Mouse (Mus musculus) hindbrain, embryonic 14.5 days (tissue): ENCODE measurements around the gene Setdb2. TPM values are rescaled to one million over a fixed set of nuclear protein-coding genes. Genes with fewer than 3 reads are reported as not detected.
"Not testable (repeated sequence)": the region's sequence is repeated elsewhere in the genome, so short reads cannot be mapped to it uniquely, and the experiment has no call there.

ENCODE experiments used
- ATAC-seq: fragments of 200-750 bp; cut with Nextera tagmentation; 2 replicates; pipeline ENCODE4 v1.8.0; 2017; ENCODE audit warnings: moderate number of reproducible peaks, mild to moderate bottlenecking, moderate TSS enrichment, moderate library complexity; ENCODE audit not compliant: low FRiP score
- DNase-seq: peaks from one replicate; pipeline ENCODE4 v3.0.0-alpha.2; 2015; ENCODE audit warnings: low spot score
- H3K27ac ChIP-seq: fragments of 300-500 bp; sonication (generic); 2 replicates; pipeline ENCODE4 v1.5.1; 2014; ENCODE audit warnings: mild to moderate bottlenecking, moderate library complexity
- H3K27me3 ChIP-seq: fragments of 300-500 bp; sonication (generic); 2 replicates; pipeline ENCODE4 v1.6.1; 2014; ENCODE audit warnings: mild to moderate bottlenecking, low read length, mixed read lengths; ENCODE audit not compliant: control insufficient read depth, insufficient read depth
- H3K36me3 ChIP-seq: fragments of 300-500 bp; sonication (generic); replicated peaks from 2 replicates; pipeline ENCODE4 v1.6.1; 2014; ENCODE audit not compliant: control insufficient read depth, insufficient read depth
- H3K4me1 ChIP-seq: fragments of 300-500 bp; sonication (generic); replicated peaks from 2 replicates; pipeline ENCODE4 v1.6.1; 2014; ENCODE audit warnings: antibody characterized with exemption, low read length, mixed read lengths; ENCODE audit not compliant: control insufficient read depth, insufficient read depth
- H3K4me2 ChIP-seq: fragments of 300-500 bp; sonication (generic); replicated peaks from 2 replicates; pipeline ENCODE4 v1.6.1; 2014; ENCODE audit warnings: mild to moderate bottlenecking, moderate library complexity
- H3K4me3 ChIP-seq: fragments of 300-500 bp; sonication (generic); replicated peaks from 2 replicates; pipeline ENCODE4 v1.5.1; 2014; ENCODE audit warnings: mild to moderate bottlenecking, low read length
- H3K9ac ChIP-seq: fragments of 300-500 bp; sonication (generic); 2 replicates; pipeline ENCODE4 v1.6.1; 2014
- H3K9me3 ChIP-seq: fragments of 300-500 bp; sonication (generic); 2 replicates; pipeline ENCODE4 v1.6.1; 2016; ENCODE audit warnings: low read length; ENCODE audit not compliant: control insufficient read depth
- WGBS: fragments of 180-500 bp; shearing (Covaris S2); extraction: QIAGEN DNeasy Blood & Tissue Kit; methylation state at CpG from one replicate; pipeline ENCODE4 v1.1.7; 2014; 5-methylcytosine and 5-hydroxymethylcytosine counted together
- polyA plus RNA-seq: library from polyadenylated mRNA; unstranded; fragments of >200 nt; fragmentation: Nextera tagmentation; extraction: Ambion mirVana; gene quantifications from 2 replicates; pipeline ENCODE4 v1.2.1, GENCODE M21; 2014

The Setdb2 gene
- polyA plus RNA-seq, 1 experiment from 2014 or later = 6.3 TPM

GRCm38 (mm10) chr14:59395281-59395680 is 45.4 kb downstream of the Setdb2 start, which contains the start of gene Phf11c:
Gene Phf11c, minus strand, starts transcription at chr14:59395381.
- Histone ChIP-seq H3K36me3 (no peaks in the 10 kb centered on the region), H3K4me2 (no peak within 1 kb of the TSS), H3K9ac (no peak within 1 kb of the TSS), H3K4me1 (no peaks in the 10 kb centered on the region), H3K27me3 (no peaks in the 10 kb centered on the region), H3K9me3 (no peaks in the 10 kb centered on the region), H3K27ac (no peak within 1 kb of the TSS), H3K4me3 (no peak within 1 kb of the TSS)
- DNase-seq (no peak), ATAC-seq (no peak)
- WGBS = 90% methylated on average over 3 of the region's 3 CpGs

- H3K27ac ChIP-seq, H3K4me2 ChIP-seq, H3K9ac ChIP-seq, H3K36me3 ChIP-seq, H3K4me3 ChIP-seq, H3K27me3 ChIP-seq, DNase-seq, ATAC-seq, H3K9me3 ChIP-seq, H3K4me1 ChIP-seq: not testable (repeated sequence)
- WGBS = 72% methylated on average over 4 of the region's 4 CpGs
Observed at GRCm38 (mm10) chr14:59390181-59390580, 50.5 kb downstream of the Setdb2 start.

- Histone ChIP-seq H3K27me3 (no peaks in the 10 kb centered on the region), H3K36me3 (no peaks in the 10 kb centered on the region), H3K27ac (no peak overlapping the region), H3K9ac (no peak overlapping the region), H3K4me2 (no peak overlapping the region), H3K4me1 (no peaks in the 10 kb centered on the region), H3K9me3 (no peaks in the 10 kb centered on the region), H3K4me3 (no peak overlapping the region)
- WGBS = 73% methylated on average over 1 of the region's 1 CpGs
- DNase-seq (no peak), ATAC-seq (no peak)
Observed at GRCm38 (mm10) chr14:59389532-59389931, 51.2 kb downstream of the Setdb2 start.

GRCm38 (mm10) chr14:59370348-59371068 is 70.2 kb downstream of the Setdb2 start:
- Histone ChIP-seq H3K4me2 (no peak overlapping the region), H3K4me3 (no peak overlapping the region), H3K27me3 (no peaks in the 10 kb centered on the region), H3K9ac (no peak overlapping the region), H3K4me1 (no peaks in the 10 kb centered on the region), H3K9me3 (peaks cover 5% of the 10 kb centered on the region; the same call in 1 of the 2 replicates), H3K27ac (no peak overlapping the region), H3K36me3 (no peaks in the 10 kb centered on the region)
- ATAC-seq (no peak), DNase-seq (no peak)
- WGBS = 94% methylated on average over 25 of the region's 25 CpGs

GRCm38 (mm10) chr14:59366386-59367105 is 74.1 kb downstream of the Setdb2 start:
- H3K36me3 ChIP-seq = no peaks in the 10 kb centered on the region
- peaks cover 4% of the 10 kb centered on the region; the same call in 1 of the 2 replicates for H3K9me3 ChIP-seq
- DNase-seq (no peak), ATAC-seq (no peak)
- WGBS = 91% methylated on average over 8 of the region's 8 CpGs
- H3K4me3 ChIP-seq = no peak overlapping the region
- no peak overlapping the region for H3K9ac ChIP-seq
- H3K27me3 ChIP-seq = no peaks in the 10 kb centered on the region
- no peaks in the 10 kb centered on the region for H3K4me1 ChIP-seq
- no peak overlapping the region for H3K27ac ChIP-seq
- H3K4me2 ChIP-seq = no peak overlapping the region

- 84% methylated on average over 6 of the region's 6 CpGs for WGBS
- Histone ChIP-seq H3K9me3 (no peaks in the 10 kb centered on the region), H3K4me1 (no peaks in the 10 kb centered on the region), H3K4me2 (no peak within 1 kb of the TSS), H3K9ac (no peak within 1 kb of the TSS), H3K27me3 (no peaks in the 10 kb centered on the region), H3K27ac (no peak within 1 kb of the TSS), H3K4me3 (no peak within 1 kb of the TSS), H3K36me3 (no peaks in the 10 kb centered on the region)
- no peak for DNase-seq
- no peak for ATAC-seq
Observed at GRCm38 (mm10) chr14:59365244-59365644, 75.4 kb downstream of the Setdb2 start, which contains the start of gene Phf11d. Gene Phf11d, minus strand, starts transcription at chr14:59365470.

Other genes starting within 250 kb of the Setdb2 start
- gene Rcbtb1, start 239.7 kb downstream of the Setdb2 start, polyA plus RNA-seq = 47.9 and 51.9 TPM in 2 replicates
- gene Gm6904, start 180.7 kb downstream of the Setdb2 start, polyA plus RNA-seq = not detected in 2 replicates
- gene Phf11a, start 143.4 kb downstream of the Setdb2 start, polyA plus RNA-seq = 0.15 and 0.18 TPM in 2 replicates
- gene Phf11b, start 99.5 kb downstream of the Setdb2 start, polyA plus RNA-seq = 0.21 TPM in 1 of 2 replicates, not detected in the other
- gene Phf11d, start 75.4 kb downstream of the Setdb2 start, polyA plus RNA-seq = 0.34 and 0.60 TPM in 2 replicates
- 0.25 TPM in 2 replicates for gene Phf11c, start 45.5 kb downstream of the Setdb2 start, polyA plus RNA-seq
- 32.2 and 33.4 TPM in 2 replicates for gene Cab39l, start 88 bp upstream of the Setdb2 start, polyA plus RNA-seq
- gene Cdadc1, start 157.1 kb upstream of the Setdb2 start, polyA plus RNA-seq = 35.2 and 37.3 TPM in 2 replicates
- 5.6 and 6.5 TPM in 2 replicates for gene Shisa2, start 184.4 kb upstream of the Setdb2 start, polyA plus RNA-seq